Mouse (Mus musculus): ENCODE data around the gene Fam53b.

Fam53b gene

GRCm38 (mm10) chr7:132813416-132814088, at the start of gene Fam53b:
TSS of gene Fam53b (minus strand) at chr7:132813886.
- DNase-seq = peak; percentile 69

GRCm38 (mm10) chr7:132859042-132859958, 45.6 kb upstream of the Fam53b start, which contains the start of gene Abraxas2:
TSS of gene Abraxas2 (plus strand) at chr7:132859225.
- peak; percentile 86 for DNase-seq

GRCm38 (mm10) chr7:132858043-132858608, 44.4 kb upstream of the Fam53b start:
- no peak for DNase-seq

- DNase-seq = no peak
These were observed 42.4 kb upstream of the Fam53b start for GRCm38 (mm10) chr7:132856083-132856482.

GRCm38 (mm10) chr7:132853946-132854345, 40.3 kb upstream of the Fam53b start:
- DNase-seq = peak; percentile 7

GRCm38 (mm10) chr7:132853361-132853760, 39.7 kb upstream of the Fam53b start:
- DNase-seq = no peak

GRCm38 (mm10) chr7:132852173-132852844, 38.6 kb upstream of the Fam53b start, which contains the start of gene Eef1akmt2:
TSS of gene Eef1akmt2 (minus strand) at chr7:132852673.
- DNase-seq = peak; percentile 77

- no peak for DNase-seq
These were observed 29.5 kb upstream of the Fam53b start for GRCm38 (mm10) chr7:132843152-132843551.

- DNase-seq = no peak
These were observed 28.8 kb upstream of the Fam53b start for GRCm38 (mm10) chr7:132842455-132842854.

- DNase-seq = no peak
These were observed 27.6 kb upstream of the Fam53b start for GRCm38 (mm10) chr7:132841287-132841686.

GRCm38 (mm10) chr7:132830955-132831354, 17.3 kb upstream of the Fam53b start:
- no peak for DNase-seq

GRCm38 (mm10) chr7:132824346-132825022, 10.8 kb upstream of the Fam53b start:
- DNase-seq = no peak

GRCm38 (mm10) chr7:132823832-132824231, 10.1 kb upstream of the Fam53b start:
- no peak for DNase-seq

GRCm38 (mm10) chr7:132820692-132821091, 7.0 kb upstream of the Fam53b start:
- no peak for DNase-seq

- DNase-seq = no peak
These were observed 3.4 kb upstream of the Fam53b start for GRCm38 (mm10) chr7:132817056-132817455.

GRCm38 (mm10) chr7:132816528-132816927, 2.8 kb upstream of the Fam53b start:
- DNase-seq = no peak

- DNase-seq = no peak
These were observed 1.4 kb upstream of the Fam53b start for GRCm38 (mm10) chr7:132815081-132815480.

GRCm38 (mm10) chr7:132814089-132814450, 384 bp upstream of the Fam53b start:
- DNase-seq = no peak

GRCm38 (mm10) chr7:132812619-132813415, 869 bp downstream of the Fam53b start:
- no peak for DNase-seq

- DNase-seq = no peak
These were observed 1.7 kb downstream of the Fam53b start for GRCm38 (mm10) chr7:132811716-132812618.

Measured in right cerebral cortex, postnatal 4 days (tissue).